Mouse (Mus musculus): ENCODE results near the gene Cyb5d1.

Cyb5d1 gene

DNA sequence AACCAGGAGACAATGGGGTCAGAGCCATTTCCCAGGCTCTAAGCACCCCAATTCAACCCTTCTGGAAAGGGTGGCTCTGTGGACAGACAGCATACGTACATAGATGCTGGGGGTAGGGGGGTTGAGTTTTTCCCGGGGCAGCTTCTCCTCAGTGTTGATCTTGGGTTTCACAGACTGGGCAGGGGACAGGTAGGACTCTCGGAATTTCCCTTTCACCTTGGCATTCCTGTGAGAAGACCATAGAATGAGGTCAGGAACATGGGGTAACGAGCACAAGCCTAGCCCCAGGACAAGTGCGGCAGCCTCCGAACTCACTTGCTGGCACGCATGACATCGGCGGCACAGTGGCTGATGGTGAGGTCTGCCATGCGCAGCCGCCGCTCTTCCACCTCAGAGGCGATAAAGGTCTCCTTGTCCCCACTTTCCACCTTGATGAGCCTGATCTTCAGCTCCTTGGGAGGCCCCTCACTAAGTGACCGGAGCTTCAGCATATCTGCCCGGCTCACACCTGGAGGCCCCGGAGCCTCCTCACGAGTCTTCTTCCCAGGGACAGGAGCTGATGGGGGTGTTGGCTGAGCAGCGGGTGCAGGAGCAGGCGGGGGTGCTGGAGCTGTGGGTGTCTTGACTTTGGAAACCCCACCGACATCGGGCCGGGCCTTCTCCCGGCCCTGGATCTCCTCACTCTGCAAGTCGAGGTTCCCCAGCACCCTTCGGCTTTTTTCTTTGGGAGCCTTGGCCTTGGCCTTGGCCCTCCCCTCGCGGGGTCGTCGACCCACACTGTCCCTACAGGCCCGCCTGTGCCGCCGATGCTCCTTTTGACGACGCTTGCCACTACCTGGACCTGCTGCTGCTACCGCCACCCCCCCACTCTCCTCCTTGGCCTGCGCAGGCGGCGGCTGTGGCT lies 8.5 kb upstream of the Cyb5d1 start:
- no peak for DNase-seq

DNA sequence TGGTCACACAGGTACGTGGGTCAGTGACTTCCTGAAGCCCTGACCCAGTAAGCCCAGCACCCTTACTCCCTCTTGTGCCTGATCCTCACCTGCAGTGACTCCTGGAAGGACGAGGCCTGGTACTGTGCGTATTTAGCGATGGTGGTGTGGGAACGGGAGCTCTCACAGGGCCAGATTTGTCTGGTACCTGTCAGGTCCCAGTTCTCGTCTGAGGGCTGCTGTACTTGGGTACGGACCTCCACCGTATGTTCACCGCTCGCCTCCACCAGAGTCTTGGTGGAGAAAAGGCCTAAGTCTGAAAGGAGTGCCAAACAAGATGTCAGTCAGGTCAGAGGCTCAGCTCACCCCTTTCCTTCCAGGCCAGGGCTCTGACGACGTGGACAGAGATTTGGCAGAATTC lies 6.6 kb upstream of the Cyb5d1 start:
- no peak for DNase-seq

DNA sequence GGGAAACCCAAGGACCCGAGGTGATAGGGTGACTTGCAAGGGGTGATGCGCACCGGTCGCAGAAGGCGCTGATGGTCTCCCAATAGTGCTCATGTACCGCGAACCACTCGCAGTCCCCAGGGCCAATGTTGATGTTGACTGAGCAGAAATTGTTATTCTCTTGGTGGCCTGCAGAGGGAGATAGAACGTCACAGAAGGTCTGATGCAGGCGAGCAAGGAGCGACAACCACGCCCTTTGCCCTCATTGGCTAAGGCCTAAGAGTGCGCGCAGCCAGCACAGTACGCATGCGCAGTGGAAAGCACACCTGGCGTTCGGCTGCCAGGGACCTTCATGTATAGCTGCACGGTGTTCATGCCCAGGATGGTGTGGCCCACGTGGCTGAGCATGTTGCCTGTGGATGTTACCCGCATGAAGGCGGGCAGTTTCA lies 5.8 kb upstream of the Cyb5d1 start:
- peak; percentile 79 for DNase-seq

DNA sequence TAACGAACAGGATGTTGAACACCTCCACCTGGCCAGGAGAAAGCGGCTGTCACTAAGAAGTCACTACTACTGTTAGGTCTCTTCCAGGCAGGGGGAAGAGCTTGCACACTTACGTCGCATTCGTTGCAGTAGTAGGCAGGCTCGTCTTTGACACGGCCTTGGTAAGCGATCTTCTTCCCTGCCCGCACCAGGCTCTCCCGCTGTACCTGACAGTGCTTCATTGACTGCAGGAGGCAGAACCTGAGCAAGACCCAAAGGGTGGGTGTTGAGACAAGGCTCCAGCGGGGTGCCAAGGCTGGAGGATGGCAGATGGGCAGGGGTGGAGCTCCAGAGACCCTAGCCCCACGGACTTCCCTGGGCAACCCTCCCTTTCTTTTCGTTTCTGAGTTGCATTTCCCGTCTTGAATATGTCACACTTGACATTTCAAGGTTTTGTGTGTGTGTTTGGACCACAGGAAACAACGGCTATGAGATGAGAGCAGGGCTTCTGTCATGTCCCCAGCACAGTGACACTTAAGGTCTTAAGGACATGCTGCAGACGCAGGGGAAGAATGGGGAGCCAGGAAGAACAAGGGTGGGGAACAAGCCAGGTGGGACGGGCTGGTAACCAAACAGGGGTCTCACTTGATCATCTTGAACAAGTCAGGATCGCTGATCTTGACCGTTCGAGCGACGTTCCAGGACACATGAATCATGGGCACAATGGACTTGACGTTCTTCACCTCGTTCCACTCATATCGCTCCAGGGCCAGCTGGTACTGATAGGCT lies 4.8 kb upstream of the Cyb5d1 start:
- no peak for DNase-seq

DNA sequence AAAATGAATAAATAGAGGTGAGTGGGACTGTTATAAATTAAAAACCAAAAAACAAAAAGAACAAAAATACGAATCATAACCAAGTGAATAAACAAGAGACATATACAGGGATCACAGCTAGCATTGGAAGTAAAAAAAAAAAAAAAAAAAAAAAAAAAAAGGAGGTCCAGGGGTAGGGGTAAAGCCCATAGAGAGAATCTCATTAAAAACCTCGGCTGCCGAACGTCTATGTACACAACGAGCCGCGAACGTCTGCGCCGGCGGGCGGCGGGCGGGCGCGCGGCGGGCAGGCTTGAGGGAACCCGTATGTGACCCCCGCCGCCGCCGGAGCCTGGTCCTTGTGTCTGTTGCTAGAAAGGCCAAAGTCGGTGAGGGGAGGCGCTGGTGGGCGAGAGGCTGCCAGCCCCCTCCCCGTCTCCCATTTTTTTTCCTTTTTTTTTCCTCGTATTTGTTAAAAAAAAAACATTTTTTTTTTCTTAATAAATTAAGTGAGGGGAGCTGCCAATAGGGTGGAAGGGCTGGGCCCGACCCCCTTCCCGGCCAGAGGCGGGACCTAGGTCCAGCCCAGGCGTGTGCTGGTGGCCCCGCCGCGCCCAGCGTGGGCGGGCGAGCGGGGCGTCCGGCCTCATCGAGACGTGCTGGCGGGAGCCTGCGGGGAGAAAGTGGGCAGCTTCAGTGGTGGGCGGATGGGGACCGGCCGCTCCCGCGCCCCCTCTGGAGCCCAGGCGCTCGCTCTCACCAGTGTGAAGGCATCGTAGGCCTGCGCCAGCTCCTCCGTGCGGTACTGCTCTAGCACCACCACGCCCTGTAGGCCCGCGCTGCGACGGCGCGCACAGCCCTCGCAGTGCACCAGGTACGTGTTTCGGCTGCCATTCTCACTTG lies 4.0 kb upstream of the Cyb5d1 start:
- no peak for DNase-seq

DNA sequence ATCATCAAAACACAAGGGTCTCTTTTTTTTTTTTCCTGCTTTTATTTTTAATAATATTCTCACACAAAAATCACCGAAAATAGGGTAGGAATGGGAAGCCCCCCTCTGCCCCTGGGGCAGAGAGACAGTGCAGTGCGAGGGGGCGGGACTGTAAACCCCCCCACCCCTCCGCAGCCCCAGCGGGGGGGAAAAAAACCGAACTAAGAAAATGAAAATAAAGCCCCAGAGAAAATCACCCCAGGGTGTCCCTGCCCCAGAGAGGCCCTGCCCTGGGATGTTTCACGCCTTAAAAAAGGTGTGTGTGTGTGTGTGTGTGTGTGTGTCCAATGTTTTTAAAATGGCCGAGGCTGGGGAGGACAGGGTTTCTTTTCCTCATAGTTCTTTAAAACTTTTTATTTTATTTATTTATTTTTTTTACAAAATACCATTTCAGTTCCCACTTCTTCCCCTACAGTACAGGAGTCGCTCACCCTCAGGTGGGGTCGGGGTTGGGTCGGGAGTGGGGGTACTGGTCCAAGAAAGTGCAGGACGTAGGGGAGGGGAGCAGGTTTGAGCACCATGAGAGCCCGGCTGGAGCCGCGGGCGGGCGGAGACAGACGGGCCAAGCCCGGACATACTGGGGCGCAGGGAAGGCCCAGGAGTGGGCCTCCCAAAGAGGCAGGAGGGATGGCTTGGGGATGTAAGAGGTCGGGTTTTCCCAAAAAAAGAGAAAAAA lies 3.2 kb upstream of the Cyb5d1 start:
- no peak for DNase-seq

DNA sequence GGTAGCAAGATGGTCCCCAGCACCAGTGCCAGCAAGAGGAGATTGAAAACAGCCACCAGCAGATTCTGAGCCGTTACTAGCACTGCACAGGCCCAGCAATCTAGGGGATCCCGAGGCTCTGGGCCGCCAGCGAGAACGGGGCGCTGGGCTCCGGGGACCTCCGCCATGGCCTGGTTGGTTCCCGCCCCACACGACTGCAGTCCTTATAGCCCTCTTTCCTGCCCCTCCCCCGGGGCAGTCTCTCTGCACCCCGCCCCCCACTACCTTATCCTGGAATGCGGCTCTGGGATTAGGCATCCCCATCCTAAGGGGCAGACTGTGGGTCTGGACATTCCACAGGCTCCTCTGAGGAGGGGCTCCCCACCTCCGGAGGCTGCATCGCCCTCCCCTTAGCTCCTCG lies 2.6 kb upstream of the Cyb5d1 start, which contains the start of gene Tmem88:
Gene Tmem88 (minus strand): TSS at position 176 of the 400 bp plus-strand sequence.
- no peak for DNase-seq

DNA sequence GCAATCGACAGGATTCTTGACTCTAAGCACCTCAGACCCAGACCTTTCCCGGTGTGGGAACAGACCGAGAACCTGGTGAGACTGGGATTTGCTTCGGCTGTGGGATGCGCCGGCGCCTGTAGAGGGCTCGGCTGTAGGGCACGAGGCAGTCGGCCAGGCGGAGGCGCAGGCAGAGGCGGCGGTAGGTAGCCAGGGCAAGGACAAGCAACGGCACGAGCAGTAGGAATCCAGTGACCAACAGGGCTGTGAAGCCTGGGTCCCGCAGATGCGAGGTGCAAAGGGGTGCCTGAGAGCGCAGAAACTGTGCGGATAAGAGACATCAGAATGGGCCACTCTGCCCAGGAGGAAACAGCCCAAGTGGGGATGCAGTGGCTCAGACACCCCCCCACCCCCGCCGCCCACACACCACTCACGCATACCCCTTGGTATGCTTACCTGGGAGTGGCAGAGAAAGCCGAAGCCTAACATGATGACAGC lies 2.2 kb upstream of the Cyb5d1 start:
- peak; percentile 40 for DNase-seq

DNA sequence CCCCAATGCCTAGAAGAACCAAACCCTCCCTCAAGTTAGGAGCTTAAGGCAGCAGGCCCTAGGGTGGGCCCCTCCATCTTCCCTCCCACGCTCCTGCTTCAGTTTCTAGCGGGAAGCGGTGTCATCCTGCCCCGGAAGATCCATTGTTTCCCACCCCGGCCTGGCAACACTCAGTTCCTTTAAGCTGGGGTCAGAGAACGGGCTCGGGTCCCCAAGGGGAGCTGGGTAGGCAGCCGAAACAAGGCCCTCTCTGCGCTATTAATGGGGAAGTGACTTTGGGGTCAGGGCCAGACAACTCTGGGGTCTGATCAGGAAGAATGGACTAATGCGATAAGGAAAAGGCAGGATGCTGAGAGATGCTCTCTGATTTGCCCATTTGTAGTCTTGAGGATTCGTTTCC lies 1.3 kb upstream of the Cyb5d1 start:
- DNase-seq = peak; percentile 22

DNA sequence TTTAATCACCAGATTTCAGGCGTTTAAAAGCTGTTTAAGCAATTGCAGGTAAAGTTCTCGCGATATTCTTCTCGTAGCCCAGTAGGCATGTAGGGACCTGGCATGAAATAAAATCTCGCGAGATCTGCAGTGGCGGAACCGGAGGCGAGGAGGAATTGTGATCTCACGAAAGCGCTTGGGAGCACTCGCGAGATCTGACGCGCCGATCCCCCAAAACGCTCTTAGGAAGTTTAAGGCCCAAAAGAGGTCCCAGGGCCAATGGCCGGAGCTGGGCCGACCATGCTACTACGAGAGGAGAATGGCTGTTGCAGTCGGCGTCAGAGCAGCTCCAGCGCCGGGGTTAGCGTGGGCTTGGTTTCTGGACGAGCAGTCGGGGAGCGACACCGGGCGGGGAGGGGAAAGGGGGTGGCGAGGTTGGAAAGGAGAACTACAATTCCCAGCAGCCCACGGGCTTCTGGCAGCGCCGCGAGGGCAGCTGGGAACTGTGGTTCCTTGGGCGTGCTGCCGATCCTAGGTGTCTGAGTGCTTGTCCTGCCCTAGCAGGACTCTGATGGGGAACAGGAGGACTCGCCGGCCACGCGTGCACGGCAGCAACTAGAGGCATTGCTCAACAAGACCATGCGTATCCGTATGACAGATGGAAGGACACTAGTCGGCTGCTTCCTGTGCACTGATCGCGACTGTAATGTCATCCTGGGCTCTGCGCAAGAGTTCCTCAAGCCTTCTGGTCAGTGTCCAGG lies 373 bp upstream of the Cyb5d1 start:
- DNase-seq = peak; percentile 87

DNA sequence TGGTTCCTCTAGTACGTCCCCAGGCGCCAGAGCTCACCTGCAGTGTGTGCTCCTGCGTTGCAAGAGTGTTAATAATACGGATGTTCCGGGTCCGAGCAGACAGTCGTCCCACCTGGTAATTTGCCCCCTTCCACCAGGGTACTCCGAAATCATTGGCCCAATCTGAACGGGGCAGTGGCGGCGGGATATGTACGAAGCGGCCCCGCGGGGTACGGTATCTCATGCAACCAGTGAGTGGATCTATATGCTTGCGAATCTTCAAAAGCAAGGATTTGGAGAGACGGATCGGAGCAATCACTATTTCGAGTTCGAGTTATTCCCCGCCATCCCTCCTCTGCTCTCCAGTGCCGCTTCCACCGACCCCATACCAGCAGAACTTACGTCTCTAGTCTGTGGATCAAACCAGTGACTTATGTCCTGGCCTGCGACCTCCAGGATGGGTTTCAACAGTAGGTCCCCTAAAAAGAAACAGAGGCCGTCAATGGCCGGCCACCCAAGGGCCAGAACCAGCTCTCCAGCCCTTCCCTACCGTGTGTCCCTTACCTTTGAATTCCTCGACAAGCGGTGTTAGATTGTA lies 752 bp downstream of the Cyb5d1 start:
- peak; percentile 6 for DNase-seq

DNA sequence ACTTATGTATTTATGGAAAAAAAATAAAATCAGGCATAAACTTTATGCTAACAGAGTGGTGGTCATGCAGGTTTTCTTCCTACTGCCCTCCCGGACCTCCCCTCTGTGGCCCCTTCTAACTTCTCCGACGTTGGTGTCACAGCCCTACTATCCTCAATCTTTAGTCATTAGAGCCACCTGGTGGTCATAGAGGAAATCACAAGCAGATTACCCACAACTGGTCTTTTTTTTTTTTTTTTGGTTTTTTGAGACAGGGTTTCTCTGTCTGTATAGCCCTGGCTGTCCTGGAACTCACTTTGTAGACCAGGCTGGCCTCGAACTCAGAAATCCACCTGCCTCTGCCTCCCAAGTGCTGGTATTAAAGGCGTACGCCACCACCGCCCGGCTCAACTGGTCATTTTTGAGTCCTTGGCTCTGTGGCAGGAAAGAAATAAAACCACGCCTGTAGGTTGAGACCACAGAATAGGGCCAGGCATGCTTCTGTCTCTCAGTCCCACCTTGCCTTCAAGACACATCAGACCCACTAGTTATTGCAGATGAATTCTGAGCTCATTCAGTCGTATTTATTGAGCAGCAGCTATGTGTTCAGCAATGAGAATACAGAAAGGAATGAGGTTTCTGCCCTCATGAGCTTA lies 4.9 kb downstream of the Cyb5d1 start:
- peak; percentile 61 for DNase-seq

DNA sequence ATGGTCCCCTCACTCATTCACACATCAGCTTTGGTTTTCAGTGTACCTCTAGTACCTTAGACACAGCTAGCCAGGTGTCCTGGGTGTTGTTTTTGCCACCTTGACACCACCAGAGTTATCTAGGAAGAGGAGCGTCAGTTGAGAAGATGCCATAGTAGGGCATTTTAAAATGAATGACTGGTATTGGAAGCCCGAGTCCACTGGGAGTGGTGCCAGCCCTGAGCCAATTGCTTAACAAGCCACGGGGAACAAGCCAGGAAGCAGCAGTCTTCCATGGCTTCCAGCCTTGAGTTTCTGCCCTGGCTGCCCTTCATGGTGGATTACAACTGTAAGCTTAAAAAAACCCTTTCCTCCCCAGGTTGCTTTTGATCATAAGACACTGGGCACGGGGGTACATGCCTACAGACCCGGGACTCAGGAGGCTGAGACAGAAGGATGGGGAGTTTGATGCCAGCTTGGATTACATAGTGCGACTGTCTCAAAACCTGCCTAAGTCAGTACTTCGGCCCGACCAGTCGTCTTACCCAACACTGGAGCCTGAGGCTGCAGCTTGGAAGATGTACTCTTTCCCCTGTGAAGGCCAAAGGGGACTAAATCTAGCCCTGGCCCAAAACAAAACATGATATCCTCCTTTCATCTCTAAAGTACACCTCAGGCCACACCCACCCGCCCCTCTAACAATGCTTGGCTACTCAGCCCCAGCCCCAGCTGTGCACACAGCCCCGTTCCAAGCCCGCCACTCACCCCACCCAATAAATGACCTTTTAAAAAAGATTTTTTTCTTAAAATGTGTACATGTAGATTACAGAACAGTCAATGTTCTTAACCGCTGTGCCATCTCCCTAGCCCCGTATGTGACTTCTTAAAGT lies 5.7 kb downstream of the Cyb5d1 start:
- peak; percentile 70 for DNase-seq

DNA sequence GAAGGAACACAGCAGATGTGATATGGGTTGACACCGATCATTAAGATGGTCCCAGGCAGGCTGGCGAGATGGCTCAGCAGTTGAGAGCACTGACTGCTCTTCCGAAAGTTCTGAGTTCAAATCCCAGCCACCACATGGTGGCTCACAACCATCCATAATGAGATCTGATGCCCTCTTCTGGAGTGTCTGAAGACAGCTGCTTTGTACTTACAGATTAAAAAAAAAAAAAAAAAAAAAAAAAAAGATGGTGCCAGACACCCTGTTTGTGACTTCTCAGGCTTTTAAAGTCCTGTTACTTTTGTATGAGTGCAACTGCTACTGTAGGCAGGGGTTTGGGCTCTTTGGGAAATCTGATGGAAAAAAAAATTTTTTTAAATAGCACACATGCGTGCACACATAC lies 6.8 kb downstream of the Cyb5d1 start:
- no peak for DNase-seq

DNA sequence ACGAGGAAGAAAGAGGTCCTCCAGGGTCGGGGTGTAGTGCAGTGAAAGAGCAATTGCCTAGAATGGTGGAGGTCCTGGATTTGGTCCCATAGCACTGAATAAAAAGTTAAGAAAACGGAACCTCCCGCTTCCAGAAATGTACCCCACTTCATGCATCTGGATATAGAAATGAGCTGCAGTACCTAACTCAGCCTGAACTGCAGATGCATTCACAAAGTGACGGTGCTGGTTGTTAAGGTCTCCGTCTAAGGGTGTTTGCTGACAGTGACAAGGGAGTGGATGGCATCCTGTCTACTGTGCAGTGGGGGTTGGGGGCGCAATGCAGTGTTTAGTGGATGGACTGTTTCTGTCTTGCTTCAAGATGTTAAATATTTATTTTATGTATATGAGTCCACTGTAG lies 8.7 kb downstream of the Cyb5d1 start:
- DNase-seq = no peak

DNA sequence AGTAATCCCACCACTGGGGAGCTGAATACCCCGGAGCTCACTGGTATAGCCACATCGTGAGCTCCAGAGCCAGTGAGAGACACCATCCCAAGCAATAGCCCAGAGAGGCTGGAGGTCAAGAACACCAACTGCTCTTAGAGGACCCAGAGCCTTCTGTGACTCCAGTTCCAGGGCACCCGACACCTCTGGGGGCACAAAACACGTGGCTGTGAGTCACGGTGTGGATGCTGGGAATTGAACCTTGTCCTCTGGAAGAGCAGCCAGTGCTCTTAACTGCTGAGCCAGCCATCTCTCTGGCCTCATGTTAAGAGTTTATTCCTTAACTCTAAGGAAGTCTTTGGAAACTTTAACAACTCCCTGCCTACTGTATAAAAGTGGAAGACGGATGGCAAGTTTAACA lies 10.5 kb downstream of the Cyb5d1 start:
- DNase-seq = no peak

DNA sequence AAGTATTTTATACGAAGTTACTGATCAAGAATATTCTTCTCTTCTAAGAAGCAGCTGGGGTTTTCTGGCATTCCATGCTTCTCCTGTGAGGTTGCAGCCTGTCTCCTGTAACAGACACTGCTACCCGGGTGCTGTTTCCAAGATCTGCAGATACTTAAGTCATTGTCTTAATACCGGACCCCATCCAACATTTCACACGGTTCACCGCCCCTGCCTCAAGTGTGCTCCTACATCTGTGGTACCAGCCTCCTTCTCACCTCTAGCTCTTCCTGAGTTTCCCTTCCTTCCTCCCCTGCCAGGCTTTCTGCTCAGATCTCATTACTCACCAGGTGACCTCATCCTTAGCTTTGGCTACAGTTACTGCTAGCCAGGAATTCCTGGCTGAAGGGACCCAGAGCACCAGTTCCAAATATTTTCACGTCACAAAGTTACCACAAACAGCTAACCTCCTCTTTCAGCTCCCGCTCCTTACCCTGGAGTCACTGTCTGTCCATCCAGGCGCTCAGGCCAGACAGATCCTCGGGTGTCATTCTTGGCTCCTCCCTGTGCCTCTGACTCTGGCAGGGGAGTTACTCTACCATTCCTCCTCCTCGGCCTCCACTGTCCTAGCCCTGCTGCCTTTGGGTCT lies 12.8 kb downstream of the Cyb5d1 start:
- no peak for DNase-seq

DNA sequence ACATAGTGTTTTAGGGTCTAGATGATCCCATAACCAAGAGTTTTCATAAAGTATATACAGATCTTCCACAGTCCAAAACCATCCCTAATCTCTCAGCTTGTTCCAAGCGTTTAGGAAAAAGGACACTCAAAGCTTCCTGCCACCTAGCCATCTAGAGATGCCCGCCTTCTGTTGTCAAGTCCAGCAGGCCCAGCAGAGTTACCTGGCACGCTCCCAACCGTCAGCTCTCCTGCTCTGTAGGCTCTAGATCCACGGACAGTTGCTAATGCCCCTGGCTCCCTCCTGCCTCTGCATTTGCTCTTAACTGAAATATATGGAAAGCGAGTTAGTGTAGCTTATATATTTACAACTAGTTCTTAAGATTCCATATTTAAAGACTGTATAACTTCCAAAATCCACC lies 14.1 kb downstream of the Cyb5d1 start:
- no peak for DNase-seq

DNA sequence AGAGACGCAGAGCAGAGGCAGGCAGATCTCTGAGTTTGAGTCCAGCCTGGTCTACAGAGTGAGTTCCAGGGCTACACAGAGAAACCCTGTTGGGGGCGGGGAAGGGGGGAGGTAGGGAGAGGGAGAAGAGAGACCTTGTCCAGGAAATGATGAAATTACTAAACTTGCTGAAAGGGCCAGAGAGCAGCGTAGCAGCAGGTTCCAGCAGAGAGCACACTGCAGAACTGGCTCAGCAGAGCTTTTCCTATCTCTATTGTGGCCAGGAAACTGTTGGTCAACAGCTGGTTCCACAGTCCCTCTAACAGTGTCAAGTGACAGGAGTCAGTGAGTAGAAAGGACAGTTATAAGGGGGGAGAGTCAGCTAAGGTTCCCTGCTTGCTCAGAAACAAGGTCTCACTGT lies 15.8 kb downstream of the Cyb5d1 start:
- no peak for DNase-seq
